Mouse (Mus musculus): ENCODE measurements around the gene Ythdf2.

GRCm38 (mm10) chr4:132253128-132253527 is 41.0 kb upstream of the Ythdf2 start:
- TF ChIP-seq CTCF (IDR thresholded peaks at IDR 0.05; ENCODE audit: low read depth, low read length): no peak
- TF ChIP-seq TAL1 (conservative IDR thresholded peaks at IDR 0.05; ENCODE audit: low read depth, low read length): no peak
